Mouse (Mus musculus) cortical plate, adult 2 months (tissue): Measurements from ENCODE around the gene Kcnmb2. TPM values are rescaled to one million over a fixed set of nuclear protein-coding genes. Genes with fewer than 3 reads are reported as not detected.

Source experiments
- H3K27ac ChIP-seq: fragments of 200-500 bp; 2 replicates; pipeline ENCODE4 v1.5.1; 2012; ENCODE audit warnings: low read length, control low read depth, inconsistent platforms; ENCODE audit not compliant: insufficient read depth
- H3K4me1 ChIP-seq: fragments of 200-500 bp; 2 replicates; pipeline ENCODE4 v1.6.1; 2011; ENCODE audit warnings: low read length; ENCODE audit not compliant: control insufficient read depth, insufficient read depth
- H3K4me3 ChIP-seq: fragments of 200-500 bp; 2 replicates; pipeline ENCODE4 v1.5.1; 2011; ENCODE audit warnings: mild to moderate bottlenecking, low read length, control low read depth; ENCODE audit not compliant: insufficient read depth
- CTCF ChIP-seq: fragments of 200-500 bp; IDR thresholded peaks from 2 replicates; pipeline ENCODE4 v1.5.1; 2011; ENCODE audit warnings: mild to moderate bottlenecking, control low read depth, low read length; ENCODE audit not compliant: insufficient read depth; ENCODE audit errors: extremely low read depth
- POLR2A ChIP-seq: fragments of 200-500 bp; IDR thresholded peaks from 2 replicates; pipeline ENCODE4 v1.6.1; 2011; ENCODE audit warnings: mild to moderate bottlenecking, low read length, control low read depth; ENCODE audit not compliant: insufficient read depth; ENCODE audit errors: extremely low read depth
- polyA plus RNA-seq: library from polyadenylated mRNA; depleted of rRNA; stranded (reverse); fragments of >200 nt; gene quantifications from 2 replicates; pipeline ENCODE4 v1.2.3, GENCODE M21; 2012

Gene Kcnmb2
- polyA plus RNA-seq, 1 experiment = 1.2 TPM

DNA sequence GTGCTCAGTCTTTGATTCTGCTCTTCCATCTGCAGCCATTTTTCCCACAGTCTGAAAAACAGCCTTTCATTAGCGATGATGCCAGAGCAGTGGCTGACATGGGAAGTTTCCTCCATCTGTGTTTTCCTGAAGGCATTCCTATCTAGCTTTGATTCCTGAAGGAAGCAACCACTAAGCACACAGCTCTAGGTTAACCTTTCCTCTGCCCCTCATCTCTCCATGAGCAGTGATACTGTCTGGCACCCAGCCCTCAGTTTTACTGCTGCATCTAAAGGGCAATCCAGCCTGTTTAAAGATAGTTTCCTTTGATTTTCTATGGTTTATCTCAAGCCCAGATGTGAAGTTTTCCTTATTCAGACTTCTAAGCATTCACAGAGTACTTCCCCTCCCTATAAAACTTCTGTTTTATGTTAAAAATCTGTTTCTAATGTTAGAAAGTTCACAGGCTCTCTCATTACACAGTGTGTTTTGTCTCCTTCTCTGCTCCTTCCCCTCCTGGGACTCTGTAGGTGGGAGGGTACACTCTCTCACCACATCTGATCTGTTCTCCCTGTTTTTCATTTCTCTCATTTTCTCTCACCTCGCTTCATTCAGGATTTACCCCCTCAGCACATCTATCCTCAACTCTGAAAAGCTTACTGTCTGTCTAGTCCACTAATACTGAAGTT lies 283.7 kb downstream of the Kcnmb2 start:
- Histone ChIP-seq H3K4me3 (no peak overlapping the region), H3K4me1 (no peaks in the 10 kb centered on the region), H3K27ac (no peak overlapping the region)
- TF ChIP-seq POLR2A = no peak
- no peak for TF ChIP-seq CTCF

DNA sequence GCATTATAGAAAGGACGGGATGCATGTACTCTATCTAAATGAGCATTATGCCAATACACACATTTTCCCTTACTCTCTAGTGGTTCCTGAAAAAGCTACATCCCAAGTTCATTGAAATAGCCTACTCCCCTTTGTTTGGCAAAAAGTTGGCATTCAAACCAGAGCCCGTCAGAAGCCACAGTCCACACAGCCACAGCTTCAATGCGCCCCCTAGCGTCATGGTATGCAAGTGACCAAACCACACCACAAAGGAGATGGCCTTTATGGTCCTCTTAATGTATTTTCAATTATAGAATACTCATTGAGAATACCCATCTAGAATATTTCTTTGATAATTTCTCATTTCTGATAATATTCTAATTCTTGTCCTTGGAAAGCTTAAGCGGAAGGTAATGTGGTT lies 286.2 kb downstream of the Kcnmb2 start:
- Histone ChIP-seq H3K4me1 (no peaks in the 10 kb centered on the region), H3K4me3 (no peak overlapping the region), H3K27ac (no peak overlapping the region)
- TF ChIP-seq POLR2A (no peak), CTCF (peak; percentile 83)

DNA sequence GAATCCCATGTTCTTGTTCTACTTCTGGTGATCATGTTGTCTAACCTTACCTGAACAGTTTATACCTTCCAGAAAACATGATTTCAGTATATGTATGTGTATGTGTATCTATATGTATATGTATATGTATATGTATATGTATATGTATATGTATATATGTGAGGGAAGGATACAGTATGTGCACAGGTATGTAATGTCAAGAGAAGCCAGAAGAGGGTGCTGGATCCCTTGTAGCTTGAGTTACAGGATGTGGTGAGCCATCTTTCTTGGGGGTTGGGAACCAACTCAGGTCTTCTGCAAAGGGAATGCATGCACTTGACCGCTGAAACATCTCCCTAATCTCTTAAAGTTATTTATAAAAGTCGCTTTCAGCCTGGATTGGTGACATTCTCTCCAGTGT lies 286.6 kb downstream of the Kcnmb2 start:
- no peak overlapping the region for H3K27ac ChIP-seq
- no peak overlapping the region for H3K4me3 ChIP-seq
- TF ChIP-seq CTCF (no peak), POLR2A (no peak)
- H3K4me1 ChIP-seq = no peaks in the 10 kb centered on the region

DNA sequence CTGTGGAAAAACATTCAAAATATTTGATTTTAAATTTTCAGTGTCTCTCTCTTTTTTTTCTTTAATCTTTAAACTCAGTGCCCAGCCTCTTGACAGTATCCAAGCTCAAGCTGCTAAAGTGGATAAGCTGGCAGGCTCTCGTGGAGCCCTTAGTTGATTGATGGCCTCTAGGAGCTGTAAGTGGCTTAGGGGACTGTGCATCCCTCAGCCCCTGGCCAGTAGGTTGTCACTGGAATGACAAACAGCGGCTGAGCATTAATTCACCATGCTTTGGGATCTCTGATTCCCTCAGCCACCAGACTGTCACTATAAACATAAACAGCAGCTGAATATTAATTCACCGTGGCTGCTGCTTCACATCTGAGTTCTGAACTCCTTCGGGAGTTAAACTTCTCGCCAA lies 287.6 kb downstream of the Kcnmb2 start:
- Histone ChIP-seq H3K27ac (no peak overlapping the region), H3K4me3 (no peak overlapping the region), H3K4me1 (no peaks in the 10 kb centered on the region)
- TF ChIP-seq CTCF = no peak
- TF ChIP-seq POLR2A = no peak

DNA sequence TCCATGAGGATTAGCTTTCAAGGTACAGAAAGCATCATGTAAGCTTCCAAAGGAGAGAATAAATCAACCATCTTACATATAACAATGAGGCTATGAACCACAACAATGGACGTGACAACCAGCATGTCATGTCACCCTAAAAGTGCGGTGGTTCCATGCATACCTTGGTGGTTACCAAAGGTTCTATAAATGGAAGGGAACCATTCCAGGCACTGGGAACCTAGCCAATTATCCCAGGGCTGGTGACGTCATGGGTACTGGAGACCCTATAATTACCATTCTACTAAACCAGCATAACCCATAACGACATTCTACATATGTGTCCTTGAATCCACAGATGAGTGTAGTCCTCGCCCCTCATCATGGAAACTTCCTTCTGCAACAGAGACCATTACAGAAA lies 291.7 kb downstream of the Kcnmb2 start:
- no peak overlapping the region for H3K4me3 ChIP-seq
- no peaks in the 10 kb centered on the region for H3K4me1 ChIP-seq
- TF ChIP-seq POLR2A = no peak
- no peak for TF ChIP-seq CTCF
- no peak overlapping the region for H3K27ac ChIP-seq

DNA sequence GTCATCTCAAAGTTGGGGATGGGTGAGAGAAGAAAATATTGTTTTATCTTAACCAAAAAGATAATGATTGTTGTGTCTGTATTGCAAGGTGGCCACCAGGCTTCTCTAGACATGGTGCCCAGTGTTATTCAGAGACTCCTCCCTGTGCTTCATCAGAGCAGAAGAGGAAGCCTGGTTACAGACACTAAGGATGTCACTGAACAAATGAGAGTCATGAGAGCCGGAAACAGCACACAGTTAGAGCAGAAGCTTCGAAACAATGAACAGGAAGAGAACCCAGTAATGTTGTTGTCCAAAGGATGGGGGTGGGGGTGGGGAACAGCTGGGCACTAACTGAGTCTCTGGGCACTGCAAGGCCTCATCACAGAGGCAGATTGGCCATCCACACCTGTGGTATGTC lies 324.4 kb downstream of the Kcnmb2 start:
- H3K27ac ChIP-seq = no peak overlapping the region
- TF ChIP-seq CTCF (no peak), POLR2A (no peak)
- no peaks in the 10 kb centered on the region for H3K4me1 ChIP-seq
- H3K4me3 ChIP-seq = no peak overlapping the region

DNA sequence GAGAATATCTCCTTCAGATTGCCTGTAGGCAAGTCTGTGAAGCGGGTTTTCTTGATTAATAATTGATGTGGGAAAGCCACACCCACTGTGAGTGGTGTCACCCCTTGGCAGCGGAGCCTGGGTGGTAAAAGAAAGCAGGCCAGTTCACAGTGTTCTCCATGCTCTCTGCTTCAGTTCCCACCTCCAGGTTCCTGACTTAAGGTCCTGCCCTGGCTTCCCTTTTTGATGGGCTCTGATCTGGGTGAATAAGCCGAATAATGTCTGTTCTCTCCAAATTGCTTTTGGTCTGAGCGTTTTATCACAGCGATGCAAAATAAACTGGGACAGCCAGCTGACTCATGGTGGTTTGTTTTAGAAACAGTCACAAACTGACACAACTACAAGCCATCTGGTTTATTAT lies 334.5 kb downstream of the Kcnmb2 start:
- TF ChIP-seq POLR2A (no peak), CTCF (no peak)
- no peaks in the 10 kb centered on the region; the same call in 1 of the 2 replicates for H3K4me1 ChIP-seq
- no peak overlapping the region for H3K27ac ChIP-seq
- H3K4me3 ChIP-seq = no peak overlapping the region
